Mouse (Mus musculus): ENCODE results near the gene Nmd3. TPM values are rescaled to one million over a fixed set of nuclear protein-coding genes. Genes with fewer than 3 reads are reported as not detected.

The Nmd3 gene
- total RNA-seq, 2 experiments from 2014 or later: 49.0 to 49.1 TPM

Other genes starting within 250 kb of the Nmd3 start
- gene B3galnt1, start 123.0 kb upstream of the Nmd3 start, total RNA-seq (2021): 10 to 100 TPM; 64.9 to 67.7 TPM
- 1 to 10 TPM; 4.7 to 5.0 TPM for gene Sptssb, start 138.0 kb downstream of the Nmd3 start, total RNA-seq (2021)

Measured in left cerebral cortex, postnatal 10 days (tissue).